Mouse (Mus musculus) CD4-positive helper T cell, adult 2 months (primary cell): Measurements from ENCODE around the gene Zfp266.

ENCODE experiments used
- DNase-seq: peaks from one replicate; pipeline ENCODE4 v3.0.0-alpha.2; 2012; ENCODE audit warnings: low read depth, missing footprints, low spot score

Zfp266 gene

GRCm38 (mm10) chr9:20492527-20493233 is 28.5 kb downstream of the Zfp266 start, which contains the start of gene Zfp426:
TSS of gene Zfp426 (minus strand) at chr9:20492746.
- DNase-seq = peak; percentile 95

GRCm38 (mm10) chr9:20491858-20492526 is 29.2 kb downstream of the Zfp266 start:
- DNase-seq = no peak

- no peak for DNase-seq
These were observed 31.7 kb downstream of the Zfp266 start for GRCm38 (mm10) chr9:20489536-20489935.

- no peak for DNase-seq
These were observed 41.8 kb downstream of the Zfp266 start for GRCm38 (mm10) chr9:20479396-20479795.

GRCm38 (mm10) chr9:20476632-20477031 is 44.6 kb downstream of the Zfp266 start:
- DNase-seq = no peak

- peak; percentile 73 for DNase-seq
These were observed 54.3 kb downstream of the Zfp266 start for GRCm38 (mm10) chr9:20466761-20467442.

- peak; percentile 86 for DNase-seq
These were observed 61.6 kb downstream of the Zfp266 start, which contains the start of gene Zfp26 for GRCm38 (mm10) chr9:20459377-20460317. TSS of gene Zfp26 (minus strand) at chr9:20460162.

GRCm38 (mm10) chr9:20453647-20454046 is 67.6 kb downstream of the Zfp266 start:
- no peak for DNase-seq

- DNase-seq = no peak
These were observed 69.7 kb downstream of the Zfp266 start for GRCm38 (mm10) chr9:20451493-20451892.
